Mouse (Mus musculus) forebrain, postnatal 0 days (tissue): ENCODE measurements at regions not wholly inside any gene's neighbourhood (a gene's known extent, or its start where the extent isn't known, plus 50 kb on each side); places are given as distances from the start of the nearest gene placed in this dataset.

Experiments used
- ATAC-seq: fragments of 200-750 bp; cut with Nextera tagmentation; 2 replicates; pipeline ENCODE4 v1.8.0; 2017; ENCODE audit warnings: mild to moderate bottlenecking, moderate library complexity
- DNase-seq: peaks from one replicate; pipeline ENCODE4 v3.0.0-alpha.2; 2015
- H3K27ac ChIP-seq: fragments of 300-500 bp; sonication (generic); 2 replicates; pipeline ENCODE4 v1.5.1; 2014; ENCODE audit warnings: low read depth, mild to moderate bottlenecking, antibody characterized with exemption, low read length, moderate library complexity, mixed read lengths
- H3K27me3 ChIP-seq: fragments of 300-500 bp; sonication (generic); 2 replicates; pipeline ENCODE4 v1.6.1; 2014; ENCODE audit warnings: mild to moderate bottlenecking, low read length, mixed read lengths; ENCODE audit not compliant: insufficient read depth
- H3K36me3 ChIP-seq: fragments of 300-500 bp; sonication (generic); 2 replicates; pipeline ENCODE4 v1.6.1; 2014; ENCODE audit warnings: mild to moderate bottlenecking, moderate library complexity; ENCODE audit not compliant: insufficient read depth
- H3K4me1 ChIP-seq: fragments of 300-500 bp; sonication (generic); 2 replicates; pipeline ENCODE4 v1.6.1; 2014; ENCODE audit warnings: antibody characterized with exemption; ENCODE audit not compliant: insufficient read depth
- H3K4me2 ChIP-seq: fragments of 300-500 bp; sonication (generic); 2 replicates; pipeline ENCODE4 v1.6.1; 2014; ENCODE audit warnings: low read depth, mild to moderate bottlenecking, moderate library complexity
- H3K4me3 ChIP-seq: fragments of 300-500 bp; sonication (generic); 2 replicates; pipeline ENCODE4 v1.5.1; 2014; ENCODE audit warnings: low read depth, low read length, mixed read lengths
- H3K9ac ChIP-seq: fragments of 300-500 bp; sonication (generic); 2 replicates; pipeline ENCODE4 v1.6.1; 2014; ENCODE audit warnings: mild to moderate bottlenecking
- H3K9me3 ChIP-seq: fragments of 300-500 bp; sonication (generic); 2 replicates; pipeline ENCODE4 v1.6.1; 2016; ENCODE audit warnings: low read length
- CTCF ChIP-seq: sonication (generic); IDR thresholded peaks from 2 replicates; pipeline ENCODE4 v1.5.1; 2016; ENCODE audit warnings: antibody characterized with exemption, control low read depth, low read depth
- WGBS: fragments of 180-500 bp; shearing (Covaris S2); extraction: QIAGEN DNeasy Blood & Tissue Kit; methylation state at CpG from one replicate; pipeline ENCODE4 v1.1.7; 2014; 5-methylcytosine and 5-hydroxymethylcytosine counted together

DNA sequence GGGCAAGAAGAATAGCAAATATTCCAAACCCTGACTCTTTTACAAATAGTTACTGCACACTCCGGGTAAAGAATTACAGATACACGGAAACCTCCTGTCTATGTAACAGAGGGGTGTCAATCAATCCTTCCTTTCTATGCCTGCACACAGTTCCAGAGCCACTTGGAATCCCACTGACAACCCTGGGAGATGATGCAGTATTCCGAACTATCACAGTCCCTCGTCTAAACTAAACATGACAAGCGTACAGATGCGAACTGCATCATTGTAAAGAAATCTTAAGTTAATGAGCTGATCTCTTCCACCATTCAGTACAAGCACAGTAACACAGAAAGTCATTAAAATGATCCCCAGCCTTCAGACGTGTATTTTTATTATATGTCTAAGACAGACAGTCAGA is 286.4 kb downstream of the Ptbp2 start:
- H3K9ac ChIP-seq, result 0 out of 2 replicates have a peak overlapping the region, but pooled peaks have one; percentile 43
- H3K4me1 ChIP-seq, result peaks cover 14% of the 10 kb centered on the region
- 0 out of 2 replicates have a peak overlapping the region, but pooled peaks have one; percentile 48 for H3K4me2 ChIP-seq
- H3K4me3 ChIP-seq, result no peak overlapping the region
- no peaks in the 10 kb centered on the region for H3K36me3 ChIP-seq
- ATAC-seq (no peak), DNase-seq (peak; percentile 38)
- WGBS, result 32% methylated on average over 7 of the region's 7 CpGs
- peak overlapping the region; percentile 48; the same call in 1 of the 2 replicates for H3K27ac ChIP-seq
- H3K27me3 ChIP-seq, result no peaks in the 10 kb centered on the region
- H3K9me3 ChIP-seq, result no peaks in the 10 kb centered on the region
- TF ChIP-seq CTCF, result no peak

DNA sequence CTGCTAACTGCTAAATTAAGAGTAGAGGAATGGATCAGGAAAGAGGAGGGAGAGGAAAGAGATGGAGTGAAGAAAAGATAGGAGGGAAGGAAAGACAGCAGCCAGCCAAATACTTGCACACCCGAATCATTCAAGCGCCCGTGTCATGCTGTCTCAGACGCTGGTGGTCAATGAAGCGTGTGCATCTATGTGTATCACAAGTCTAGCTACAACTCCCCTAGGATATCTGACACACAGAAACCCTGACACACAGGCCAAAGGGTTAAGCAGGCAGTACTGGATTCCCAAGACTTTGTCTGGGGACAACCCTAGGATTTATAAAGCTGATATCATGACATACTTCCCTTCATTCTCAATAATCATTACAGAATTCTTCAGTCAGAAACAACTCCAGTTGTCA is 289.7 kb downstream of the Ptbp2 start:
- H3K27ac ChIP-seq, result no peak overlapping the region
- no peaks in the 10 kb centered on the region for H3K27me3 ChIP-seq
- DNase-seq, result no peak
- no peak for ATAC-seq
- TF ChIP-seq CTCF, result no peak
- H3K4me2 ChIP-seq, result no peak overlapping the region
- H3K36me3 ChIP-seq, result no peaks in the 10 kb centered on the region
- H3K4me1 ChIP-seq, result peaks cover 14% of the 10 kb centered on the region
- 77% methylated on average over 5 of the region's 5 CpGs for WGBS
- no peak overlapping the region for H3K4me3 ChIP-seq
- H3K9me3 ChIP-seq, result no peaks in the 10 kb centered on the region
- no peak overlapping the region for H3K9ac ChIP-seq

DNA sequence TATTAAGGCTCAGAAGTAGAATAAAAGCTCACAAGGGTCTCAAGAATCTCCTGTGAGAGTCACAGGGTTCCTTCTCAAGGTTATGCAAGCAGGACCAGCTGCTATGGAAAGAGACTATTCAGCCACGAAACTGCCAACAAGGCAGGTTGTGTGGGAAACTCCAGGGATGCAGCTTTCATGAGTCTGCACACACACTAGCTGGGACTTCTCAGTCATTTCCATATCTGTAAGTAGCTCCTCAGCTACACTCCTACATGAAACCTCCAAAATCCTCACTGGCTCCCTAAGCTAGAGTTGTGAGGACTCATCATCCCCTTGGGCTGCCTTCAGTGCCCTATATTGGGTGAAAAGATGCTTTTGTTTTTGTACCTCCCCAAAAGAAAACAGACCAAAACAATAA is 291.6 kb downstream of the Ptbp2 start:
- Histone ChIP-seq H3K4me2 (no peak overlapping the region), H3K9ac (no peak overlapping the region), H3K36me3 (no peaks in the 10 kb centered on the region), H3K27ac (no peak overlapping the region), H3K4me3 (no peak overlapping the region), H3K4me1 (no peaks in the 10 kb centered on the region), H3K9me3 (no peaks in the 10 kb centered on the region), H3K27me3 (no peaks in the 10 kb centered on the region)
- DNase-seq (no peak), ATAC-seq (no peak)
- WGBS, result 67% methylated on average over 1 of the region's 1 CpGs
- TF ChIP-seq CTCF, result no peak

DNA sequence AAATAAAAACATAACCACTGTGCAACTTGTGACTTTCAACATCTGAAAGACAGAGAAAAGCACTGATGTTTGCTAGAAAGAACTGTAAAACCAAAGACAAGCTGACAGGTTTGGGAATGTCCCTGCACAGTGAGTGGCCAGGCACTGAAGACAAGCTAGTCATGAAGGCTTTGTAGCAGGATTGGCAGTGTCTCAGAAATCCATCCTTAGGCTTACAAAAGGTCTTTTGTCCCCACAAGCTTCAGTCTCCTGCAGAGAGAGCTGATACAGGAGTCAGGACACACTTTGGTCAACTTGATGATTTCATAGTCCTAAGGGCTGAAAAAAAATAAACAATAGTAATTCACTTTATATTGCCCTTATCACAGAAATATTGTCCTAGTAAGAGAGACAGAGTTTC is 294.9 kb downstream of the Ptbp2 start:
- Histone ChIP-seq H3K36me3 (no peaks in the 10 kb centered on the region), H3K4me3 (no peak overlapping the region), H3K9ac (no peak overlapping the region), H3K9me3 (no peaks in the 10 kb centered on the region), H3K4me2 (no peak overlapping the region), H3K27ac (no peak overlapping the region), H3K4me1 (no peaks in the 10 kb centered on the region), H3K27me3 (no peaks in the 10 kb centered on the region)
- TF ChIP-seq CTCF, result no peak
- ATAC-seq, result no peak
- no peak for DNase-seq
